Mouse (Mus musculus) CD4-positive, CD25-positive, alpha-beta regulatory T cell, adult 2 months (primary cell): ENCODE results near the gene Slc35f1.

ENCODE experiments used
- DNase-seq: peaks from one replicate; pipeline ENCODE4 v3.0.0-alpha.2; 2012; ENCODE audit warnings: low read depth, low spot score

The Slc35f1 gene

DNA sequence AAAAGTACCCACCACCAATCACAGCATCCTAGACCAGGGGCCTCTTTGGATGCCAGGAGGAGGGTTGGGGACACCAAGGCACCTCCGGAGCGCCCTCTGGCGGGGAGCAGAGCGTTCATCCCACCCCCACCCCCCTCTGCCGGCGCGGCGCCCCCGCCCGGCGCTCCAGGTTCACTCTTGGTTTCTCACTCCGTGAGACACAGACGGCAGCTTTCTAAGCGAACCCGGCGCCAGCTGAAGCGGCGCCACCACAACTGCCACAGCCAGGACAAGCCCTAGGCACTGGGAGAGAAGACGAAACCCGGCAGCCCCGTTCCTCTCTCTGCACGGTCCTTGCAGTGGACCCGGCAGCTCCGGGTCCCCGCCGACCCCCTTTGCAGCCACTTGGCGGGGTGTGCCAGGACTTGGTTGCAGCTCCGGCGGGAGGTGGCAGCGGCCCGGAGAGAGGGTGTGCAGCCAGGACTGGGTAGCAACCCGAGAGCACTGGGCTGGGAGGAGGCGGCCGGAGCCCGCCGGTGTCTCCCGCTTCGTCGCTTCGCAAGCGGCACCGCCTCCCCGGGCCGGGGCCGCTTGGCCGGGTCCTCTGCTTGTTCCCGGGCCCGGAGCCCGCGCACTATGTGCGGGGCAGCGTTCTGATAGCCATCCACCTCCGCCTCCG is at the start of gene Slc35f1:
Slc35f1 (plus strand) TSS at position 200 of the 658 bp plus-strand sequence.
- DNase-seq = no peak

DNA sequence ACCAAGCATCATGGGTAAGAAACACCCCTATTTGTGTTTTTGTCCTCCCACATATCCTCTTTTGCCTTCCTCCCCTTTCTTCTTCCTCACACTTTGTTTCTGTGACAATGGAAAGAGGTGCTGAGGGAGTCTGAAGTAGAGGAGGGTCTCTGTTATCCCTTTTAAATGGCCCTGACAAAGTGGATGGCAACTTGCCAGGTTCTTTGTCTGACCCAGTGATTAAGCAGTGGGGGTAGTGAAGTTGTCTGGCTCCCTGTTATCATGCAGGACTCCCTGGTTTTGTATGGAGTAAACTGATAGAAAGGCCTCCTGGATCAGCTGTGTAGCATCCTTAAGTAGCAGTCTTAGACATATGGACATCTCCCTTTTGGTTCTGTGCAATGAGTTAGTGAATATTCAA is 19.1 kb upstream of the Slc35f1 start:
- no peak for DNase-seq

DNA sequence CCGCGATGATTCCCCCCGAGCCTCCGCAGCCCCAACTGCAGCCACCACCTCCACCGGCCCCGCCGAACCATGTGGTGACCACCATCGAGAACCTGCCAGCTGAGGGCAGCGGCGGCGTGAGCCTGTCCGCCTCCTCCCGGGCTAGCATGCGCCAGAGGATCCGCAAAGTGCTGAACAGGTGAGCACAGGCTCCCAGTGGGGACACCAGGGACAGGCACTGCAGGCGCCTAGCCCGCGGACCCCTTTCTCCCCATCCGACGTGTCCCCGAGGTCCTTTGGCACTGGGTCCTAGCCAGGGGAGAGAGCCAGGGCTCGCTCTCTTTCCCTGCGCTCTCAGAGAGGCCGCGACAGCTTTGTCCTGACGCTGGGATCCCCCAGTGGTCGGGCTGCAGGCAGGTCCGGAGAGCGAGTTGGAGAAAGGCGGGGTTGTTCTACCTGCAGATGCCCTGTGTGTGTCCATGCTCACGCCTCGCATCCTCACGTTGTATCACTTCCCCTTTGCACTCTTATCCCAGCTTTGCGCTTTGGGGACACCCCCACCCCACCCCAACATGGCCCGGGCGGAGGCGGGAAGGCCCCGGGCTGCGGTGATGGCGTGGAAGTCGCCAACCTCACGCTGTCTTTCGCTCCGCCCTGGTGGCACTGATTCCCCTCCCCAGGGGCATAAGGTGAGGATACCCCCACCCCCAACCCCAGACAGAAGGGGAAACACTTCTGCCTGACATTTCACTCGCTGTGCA is 829 bp downstream of the Slc35f1 start:
- no peak for DNase-seq

DNA sequence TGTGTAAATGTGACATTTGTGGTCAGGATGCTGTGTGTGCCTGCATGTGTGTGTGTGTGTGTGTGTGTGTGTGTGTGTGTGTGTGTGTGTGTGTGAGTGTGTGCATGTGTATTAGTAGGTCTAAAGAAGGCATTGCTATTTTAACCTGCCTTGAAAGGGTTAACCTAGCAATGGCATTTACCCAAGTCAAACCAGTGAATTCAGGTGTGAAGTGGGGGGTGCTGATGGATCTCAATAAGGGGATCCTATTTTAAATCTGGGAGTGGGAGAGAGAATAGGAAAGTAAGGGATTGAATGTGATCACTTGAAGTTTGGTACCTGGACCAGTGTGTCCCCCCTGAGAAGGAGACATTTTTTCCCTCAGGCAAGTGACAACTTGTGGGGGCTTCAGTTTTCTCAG is 13.4 kb downstream of the Slc35f1 start:
- no peak for DNase-seq

DNA sequence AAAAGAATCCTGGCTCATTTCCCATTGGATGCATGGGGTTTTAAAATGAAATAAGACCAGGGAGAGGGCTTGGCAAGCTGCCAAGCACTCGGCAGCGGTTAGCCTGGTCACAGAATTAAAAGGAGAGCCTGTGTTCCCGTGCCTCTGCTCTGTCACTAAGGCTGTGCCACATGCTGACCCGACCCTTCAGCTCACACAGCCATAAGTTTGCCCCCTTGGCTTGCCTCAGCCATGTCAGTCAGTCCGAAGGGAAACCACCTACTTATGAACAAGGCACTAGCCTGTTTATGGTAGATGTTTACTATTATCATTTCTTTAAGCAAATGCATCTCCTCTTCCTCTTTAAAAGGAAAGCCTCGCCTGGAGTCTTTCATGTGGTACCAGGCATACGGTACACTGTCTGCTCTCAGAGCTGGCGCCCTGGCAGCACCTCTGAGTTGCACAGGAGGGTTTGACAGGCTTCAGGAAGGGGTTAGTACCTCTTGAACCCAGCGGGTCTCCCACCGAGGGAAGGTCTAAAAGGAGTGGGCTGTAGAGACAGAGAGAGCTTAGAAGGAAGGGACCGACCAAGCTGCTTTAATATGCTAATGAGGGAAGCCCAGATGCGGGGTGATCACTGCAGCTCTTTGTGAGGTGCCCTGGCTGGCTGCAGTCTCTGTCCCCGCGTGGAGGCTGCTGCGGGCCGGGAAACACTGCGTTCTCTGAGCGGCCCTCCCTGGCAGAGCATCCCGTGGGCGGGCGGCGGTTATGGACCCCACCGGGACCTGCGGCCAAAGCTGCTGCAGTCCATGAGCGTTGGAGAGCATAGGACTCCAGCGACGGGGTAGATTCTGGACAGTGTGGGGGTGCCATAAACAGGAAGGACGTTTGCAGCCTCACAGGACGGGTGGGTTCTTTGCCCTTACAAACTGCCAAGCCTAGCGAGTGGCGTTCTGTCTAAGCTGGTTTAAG is 14.0 kb downstream of the Slc35f1 start:
- DNase-seq = no peak

DNA sequence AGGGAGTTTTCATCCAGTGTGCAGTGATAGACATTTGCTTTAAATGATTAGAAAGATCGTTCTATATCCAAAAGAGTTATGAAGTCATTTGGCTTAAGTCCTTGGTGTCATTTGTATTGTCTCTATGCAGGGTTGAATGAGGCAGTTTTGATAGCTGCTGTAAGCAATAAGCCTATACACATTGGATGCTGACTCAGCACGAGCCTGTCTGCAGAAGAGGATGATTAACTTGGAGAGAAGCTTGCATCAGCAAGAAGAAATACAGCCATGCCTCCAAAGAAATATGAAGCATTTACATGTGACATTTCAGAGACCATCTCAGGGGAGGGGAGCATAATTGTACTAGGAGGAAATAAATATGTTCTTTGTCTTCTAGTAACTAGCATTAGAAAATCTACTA is 19.1 kb downstream of the Slc35f1 start:
- DNase-seq = no peak

DNA sequence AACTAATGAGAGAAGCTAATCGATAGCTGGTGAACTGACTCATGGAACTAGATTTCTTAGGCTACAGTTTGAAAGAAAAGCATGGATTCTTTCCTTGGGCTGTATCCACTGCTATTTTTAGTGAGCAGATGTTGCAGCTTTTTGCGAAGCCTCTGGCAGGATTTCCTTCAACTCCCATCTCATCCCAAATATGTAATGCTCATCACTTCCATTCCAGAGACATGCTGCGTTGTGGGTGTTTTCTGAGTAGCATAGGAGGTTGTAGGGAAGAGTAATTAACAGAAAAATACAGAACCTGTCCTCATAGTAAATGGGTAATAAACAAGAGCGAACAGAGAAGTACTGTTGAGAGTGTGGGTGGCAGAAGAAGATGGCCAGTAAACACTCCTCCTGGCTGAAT is 21.8 kb downstream of the Slc35f1 start:
- DNase-seq = no peak

DNA sequence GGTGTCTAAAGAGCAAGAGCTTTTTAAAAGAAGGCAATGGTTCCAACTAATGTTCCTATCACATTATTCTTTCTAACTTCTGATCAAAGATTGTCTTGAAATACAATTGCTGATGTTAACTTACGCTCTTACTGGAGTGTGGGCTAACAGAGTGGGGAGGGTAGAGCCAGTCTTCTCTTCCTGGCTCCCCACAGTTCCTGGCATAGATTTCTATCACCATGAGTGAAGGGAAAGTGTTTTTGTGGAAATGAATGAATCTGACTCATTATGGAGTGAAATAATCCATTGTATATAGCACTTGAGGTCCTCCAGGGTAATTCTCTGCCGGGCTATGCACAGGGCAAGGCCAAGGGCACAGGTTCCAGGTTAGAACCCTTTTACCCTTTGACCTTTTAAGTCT is 24.2 kb downstream of the Slc35f1 start:
- no peak for DNase-seq

DNA sequence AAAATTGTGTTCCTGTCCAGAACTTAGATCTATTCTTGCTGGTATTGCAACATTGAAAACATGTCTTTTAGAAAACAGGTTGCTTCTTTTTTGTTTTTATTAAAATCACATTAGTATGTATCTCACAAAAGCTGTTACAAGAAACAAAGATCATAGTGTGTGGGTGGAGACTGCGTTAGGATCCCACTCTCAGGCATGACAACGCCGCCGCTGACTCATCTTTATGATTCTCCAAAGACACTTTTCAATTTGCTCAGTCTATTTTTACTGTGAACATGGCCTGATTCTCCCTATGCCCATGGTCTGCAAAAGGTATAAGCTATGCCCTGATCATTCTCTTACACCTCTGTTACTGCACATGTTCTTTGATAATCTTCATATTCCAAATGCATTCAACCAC is 24.8 kb downstream of the Slc35f1 start:
- DNase-seq = no peak

DNA sequence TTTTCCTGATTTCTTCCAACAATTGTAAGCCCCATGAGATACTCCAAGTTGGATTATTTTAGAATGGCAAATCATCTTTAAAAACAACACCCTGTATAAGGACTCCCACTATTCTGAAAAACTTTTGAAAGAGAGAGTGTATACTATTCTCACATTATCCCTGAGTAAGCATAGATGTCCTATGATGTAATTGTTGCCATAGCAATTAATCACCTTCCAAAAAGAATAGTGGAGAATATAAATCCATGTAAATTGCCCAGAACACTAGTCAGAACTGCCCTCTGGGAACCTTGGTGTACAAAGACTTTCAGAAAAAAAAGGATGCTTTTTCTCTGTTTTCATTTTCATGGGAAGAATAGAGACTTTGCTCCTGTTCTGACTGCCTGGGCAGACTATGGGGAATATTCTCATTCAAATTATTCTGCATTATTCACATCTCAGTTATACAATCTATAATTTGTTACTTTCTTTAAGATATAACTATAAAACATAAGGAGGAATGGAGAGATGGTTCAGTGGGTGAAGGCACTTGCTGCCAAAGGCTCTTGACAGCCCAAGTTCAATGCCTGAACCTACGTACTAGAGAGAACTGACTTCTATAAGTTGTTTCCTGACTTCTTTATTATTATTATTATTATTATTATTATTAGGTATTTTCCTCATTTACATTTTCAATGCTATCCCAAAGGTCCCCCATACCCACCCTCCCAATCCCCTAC is 28.0 kb downstream of the Slc35f1 start:
- DNase-seq = no peak

DNA sequence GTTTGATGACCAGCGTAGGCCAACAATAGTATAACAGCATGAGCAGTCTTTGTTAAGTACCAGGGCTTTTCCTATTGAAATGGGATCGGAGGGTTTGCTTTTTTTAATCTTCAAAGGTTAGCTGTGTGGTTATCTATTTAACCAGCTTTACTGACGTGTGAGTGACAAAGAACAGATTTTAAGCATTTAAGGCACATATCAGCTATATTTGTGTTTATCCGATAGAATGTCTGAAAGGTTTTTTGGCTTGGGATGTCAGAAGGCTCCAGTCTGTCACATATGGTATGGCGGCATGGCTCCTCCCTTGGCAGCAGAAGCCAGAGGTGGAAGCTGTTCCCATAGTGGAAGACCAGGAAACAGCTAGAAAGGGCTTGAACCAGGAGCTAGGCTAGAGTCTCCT is 36.3 kb downstream of the Slc35f1 start:
- DNase-seq = no peak

DNA sequence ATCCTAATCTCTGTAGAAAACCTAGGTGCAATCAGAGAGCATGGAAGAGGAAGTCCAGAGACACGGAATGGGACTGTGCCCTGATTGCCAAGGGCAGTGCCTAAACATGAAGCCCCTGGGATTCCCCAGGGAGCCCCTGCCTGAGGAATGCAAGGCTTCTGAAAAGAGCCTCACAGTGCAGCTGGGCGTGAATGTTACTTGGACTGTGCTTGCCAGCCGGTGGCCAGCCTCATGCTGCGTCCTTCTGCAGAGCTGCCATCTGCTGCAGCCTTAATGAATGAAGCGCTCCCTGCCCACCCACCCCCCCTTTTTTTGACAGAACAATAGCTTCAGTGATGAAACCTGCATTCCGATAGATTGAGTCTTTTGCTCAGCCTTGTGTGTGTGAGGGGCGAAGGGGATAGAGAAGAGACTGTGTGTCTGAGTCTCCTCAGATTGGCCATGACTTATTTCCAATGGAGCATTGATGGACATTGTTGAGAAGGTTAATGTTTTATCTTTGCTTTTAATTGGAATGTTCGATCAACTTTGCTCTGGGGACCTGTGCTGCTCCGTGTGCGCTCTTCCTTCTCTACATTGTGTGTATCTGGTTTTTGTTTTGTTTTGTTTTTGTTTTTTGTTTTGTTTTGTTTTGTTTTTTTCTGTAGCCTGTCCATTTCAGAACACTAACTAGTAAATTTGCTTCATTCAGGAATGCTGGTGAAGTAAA is 52.5 kb downstream of the Slc35f1 start:
- no peak for DNase-seq

DNA sequence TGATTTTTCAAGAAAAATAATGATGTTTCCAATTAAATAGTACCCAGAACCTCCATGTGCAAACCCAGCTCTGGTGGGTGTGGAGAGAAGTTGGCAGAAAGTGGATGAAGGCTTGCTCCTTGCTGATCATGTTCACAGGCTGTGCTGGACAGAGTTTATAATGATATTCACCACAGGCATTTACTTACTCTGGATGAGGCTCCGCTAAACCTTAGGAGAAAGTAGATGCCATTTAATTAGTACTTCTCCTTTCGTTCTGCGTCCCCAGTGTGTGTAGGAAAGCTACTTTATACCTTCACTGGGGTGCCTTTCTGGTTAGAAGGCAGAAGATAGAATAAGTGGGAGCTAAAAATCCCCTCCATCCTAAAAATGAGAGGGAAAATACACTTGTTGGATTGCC is 53.5 kb downstream of the Slc35f1 start:
- no peak for DNase-seq

DNA sequence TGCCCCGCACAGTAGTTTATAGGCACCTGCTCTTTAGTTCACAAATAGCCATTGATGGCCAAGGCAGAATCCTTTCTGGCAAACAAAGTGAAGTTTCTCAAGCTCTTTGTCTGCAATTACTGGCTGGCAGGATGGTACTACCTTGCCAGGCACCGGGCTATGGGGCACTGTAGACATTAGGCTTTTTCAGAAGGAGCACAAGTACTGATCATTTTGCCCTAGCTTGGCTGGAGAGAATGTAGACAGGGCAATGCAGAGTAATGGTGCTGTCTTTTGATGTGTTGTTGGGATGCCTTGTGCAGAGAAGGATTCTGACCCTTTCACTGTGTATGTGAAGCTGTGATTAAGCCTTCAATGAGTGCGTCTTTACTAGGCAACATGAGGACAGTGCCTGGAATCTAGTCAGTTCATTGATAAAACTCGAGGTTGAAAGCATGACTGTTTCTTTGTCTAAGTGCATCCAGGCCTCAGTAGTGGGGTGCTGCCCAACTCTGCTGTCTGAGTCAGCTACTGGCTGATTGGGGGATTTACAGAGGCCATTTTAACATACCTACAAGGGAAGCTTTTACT is 57.8 kb downstream of the Slc35f1 start:
- DNase-seq = no peak

DNA sequence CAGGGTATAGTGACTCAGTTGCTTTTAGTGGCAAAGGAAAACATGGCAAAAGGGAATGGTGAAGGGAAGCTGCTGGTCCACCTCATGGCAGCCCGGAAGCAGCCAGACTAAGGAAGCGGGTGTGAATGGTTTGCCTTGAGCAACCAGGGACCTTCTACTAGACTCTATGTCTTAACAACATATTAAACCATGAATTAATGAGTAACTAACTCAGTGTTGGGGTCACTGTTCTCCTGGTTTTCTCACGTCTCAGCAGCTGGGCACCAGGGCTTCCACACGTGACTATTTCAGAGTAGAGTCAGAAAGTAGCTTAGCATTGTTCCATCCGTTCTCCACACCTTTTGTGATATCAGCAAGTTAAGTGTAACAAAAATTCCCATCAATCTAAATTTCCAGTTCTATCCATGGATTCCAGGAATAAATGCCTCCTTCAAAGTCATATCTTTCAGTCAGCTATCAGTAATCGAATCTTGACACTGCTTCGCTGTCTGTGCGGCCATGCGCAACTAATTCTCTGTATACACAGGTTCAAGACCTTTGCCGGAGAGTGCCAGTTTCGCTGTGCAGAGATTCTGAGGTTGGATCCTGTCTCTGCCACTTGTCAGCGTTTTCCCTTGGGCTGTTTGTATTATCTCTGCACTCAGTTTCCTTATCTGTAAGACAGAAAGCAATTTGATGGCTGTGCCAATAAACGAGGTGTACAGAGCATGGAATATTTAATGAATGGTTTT is 65.8 kb downstream of the Slc35f1 start:
- DNase-seq = no peak

DNA sequence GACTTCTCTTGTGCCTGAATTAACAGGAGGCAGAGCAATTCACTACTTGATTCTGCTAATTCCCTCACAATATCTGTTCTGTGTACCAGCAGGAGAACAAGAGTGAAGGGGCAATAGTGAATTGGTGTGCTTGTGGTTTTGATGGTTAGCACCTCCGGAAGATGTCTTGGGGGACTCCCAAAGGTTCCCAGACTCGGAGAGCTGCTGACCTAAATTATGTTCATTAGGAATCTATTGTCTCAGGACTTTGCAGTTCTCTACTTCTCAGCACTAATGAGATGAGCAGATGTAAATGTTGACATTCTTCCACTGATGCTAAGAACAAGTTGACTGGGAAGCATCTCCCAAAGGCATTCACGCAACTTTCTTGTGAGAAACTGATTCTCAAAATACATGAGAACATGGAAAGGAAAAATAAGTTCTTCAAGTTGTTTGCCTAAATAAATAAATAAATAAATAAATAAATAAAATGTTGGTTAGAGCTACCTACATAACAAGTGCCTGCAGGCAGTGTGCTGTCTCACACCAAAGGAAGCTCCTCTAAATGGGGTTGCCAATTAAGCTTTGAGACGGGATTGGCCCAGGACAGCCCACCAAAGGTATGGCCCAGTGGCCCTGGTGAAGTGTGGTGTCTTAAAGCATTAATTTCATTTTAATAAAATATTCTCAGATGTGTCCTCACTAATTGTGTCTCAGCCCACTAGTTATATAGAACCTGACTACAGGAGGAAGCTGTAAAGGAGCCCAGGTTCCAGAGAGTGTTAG is 67.3 kb downstream of the Slc35f1 start:
- no peak for DNase-seq

DNA sequence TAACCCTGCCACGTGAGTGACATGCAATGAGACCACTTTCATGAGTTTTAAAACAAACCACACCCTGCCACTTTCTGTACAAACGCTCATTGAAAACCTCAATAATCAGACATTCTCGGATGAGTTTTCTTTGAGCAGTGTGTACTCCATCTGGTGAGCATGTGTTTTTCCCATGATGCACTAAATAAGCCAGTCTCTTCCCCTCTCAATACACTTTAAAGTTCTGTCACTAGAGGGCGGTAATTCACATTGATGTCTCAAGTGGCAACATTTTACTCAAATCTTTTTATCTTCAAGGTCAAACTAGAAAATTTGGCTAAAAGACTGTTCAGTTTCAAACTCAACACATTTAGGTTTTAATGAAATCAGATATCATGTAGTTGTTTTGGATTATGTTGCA is 68.3 kb downstream of the Slc35f1 start:
- peak; percentile 1 for DNase-seq

DNA sequence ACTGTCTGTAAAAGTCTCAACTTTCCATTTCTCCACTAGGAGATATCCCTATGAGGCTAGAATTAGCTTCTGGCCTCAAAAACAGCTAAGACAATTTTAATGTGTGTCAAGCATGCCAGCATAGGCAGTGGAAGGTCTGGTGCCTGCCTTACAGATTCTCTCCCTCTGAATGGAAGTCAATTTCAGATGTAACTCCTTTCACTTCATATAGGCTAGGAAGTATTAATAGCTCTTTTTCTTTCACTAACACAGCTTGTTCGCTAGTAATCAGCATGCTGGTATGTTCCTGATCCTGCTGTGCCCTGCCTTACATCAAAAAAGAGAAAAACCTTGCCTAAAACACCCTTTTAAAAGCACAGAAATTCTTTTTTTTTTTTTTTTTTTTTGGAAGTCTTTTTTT is 70.2 kb downstream of the Slc35f1 start:
- no peak for DNase-seq

DNA sequence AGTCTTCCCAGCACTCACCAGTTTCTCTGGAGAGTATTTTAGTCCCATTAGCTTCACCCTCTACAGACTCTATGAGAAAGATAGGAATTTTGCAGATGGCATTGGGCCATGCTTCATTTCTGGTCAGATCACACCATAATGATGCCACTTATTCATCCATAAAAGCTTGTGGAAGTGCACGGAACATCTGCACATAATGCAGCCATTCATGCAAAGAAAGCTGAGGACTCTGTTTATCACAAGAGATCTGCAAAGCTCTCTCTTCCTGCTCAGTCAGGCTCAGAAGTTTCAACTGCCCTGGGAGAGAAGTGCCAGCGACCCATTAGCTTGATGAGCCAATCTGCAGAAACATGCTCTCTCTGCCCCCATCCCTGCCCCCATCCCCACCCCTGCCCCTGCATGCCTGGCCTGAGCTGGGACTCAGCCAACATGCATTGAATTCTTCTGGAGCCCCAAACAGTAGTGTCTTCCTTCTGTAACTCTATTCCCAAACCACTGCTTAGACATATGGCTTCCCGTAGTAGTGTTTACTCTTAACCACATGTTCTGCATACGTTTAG is 89.7 kb downstream of the Slc35f1 start:
- no peak for DNase-seq
